Mouse (Mus musculus) kidney, embryonic 16.5 days (tissue): Measurements from ENCODE around the gene Hlx. TPM values are rescaled to one million over a fixed set of nuclear protein-coding genes. Genes with fewer than 3 reads are reported as not detected.

Experiments
- ATAC-seq: fragments of 200-750 bp; cut with Nextera tagmentation; 2 replicates; pipeline ENCODE4 v1.8.0; 2017; ENCODE audit warnings: moderate TSS enrichment; ENCODE audit not compliant: low FRiP score, low TSS enrichment
- H3K27ac ChIP-seq: fragments of 300-500 bp; sonication (generic); 2 replicates; pipeline ENCODE4 v1.5.1; 2014; ENCODE audit warnings: low read length
- H3K27me3 ChIP-seq: fragments of 300-500 bp; sonication (generic); 2 replicates; pipeline ENCODE4 v1.6.1; 2014; ENCODE audit warnings: low read length, control low read depth, mixed read lengths; ENCODE audit not compliant: insufficient read depth
- H3K36me3 ChIP-seq: fragments of 300-500 bp; sonication (generic); 2 replicates; pipeline ENCODE4 v1.6.1; 2014; ENCODE audit warnings: low read length, control low read depth, mixed read lengths; ENCODE audit not compliant: insufficient read depth
- H3K4me1 ChIP-seq: fragments of 300-500 bp; sonication (generic); 2 replicates; pipeline ENCODE4 v1.6.1; 2014; ENCODE audit warnings: low read length, control low read depth, mixed read lengths; ENCODE audit not compliant: insufficient read depth
- H3K4me2 ChIP-seq: fragments of 300-500 bp; sonication (generic); replicated peaks from 2 replicates; pipeline ENCODE4 v1.6.1; 2014; ENCODE audit warnings: low read depth, low read length
- H3K4me3 ChIP-seq: fragments of 300-500 bp; sonication (generic); 2 replicates; pipeline ENCODE4 v1.5.1; 2014; ENCODE audit warnings: mild to moderate bottlenecking, low read length
- H3K9ac ChIP-seq: fragments of 300-500 bp; sonication (generic); replicated peaks from 2 replicates; pipeline ENCODE4 v1.6.1; 2014; ENCODE audit warnings: low read length
- H3K9me3 ChIP-seq: fragments of 300-500 bp; sonication (generic); 2 replicates; pipeline ENCODE4 v1.6.1; 2016; ENCODE audit warnings: low read length, control low read depth
- WGBS: fragments of 180-500 bp; shearing (Covaris S2); extraction: QIAGEN DNeasy Blood & Tissue Kit; methylation state at CpG from one replicate; pipeline ENCODE4 v1.1.7; 2014; 5-methylcytosine and 5-hydroxymethylcytosine counted together
- polyA plus RNA-seq: library from polyadenylated mRNA; unstranded; fragments of >200 nt; fragmentation: Nextera tagmentation; extraction: Ambion mirVana; gene quantifications from 2 replicates; pipeline ENCODE4 v1.2.1, GENCODE M21; 2015

Gene Hlx
- polyA plus RNA-seq, 1 experiment from 2014 or later, result 13.2 TPM

- H3K9ac ChIP-seq, result no peak overlapping the region
- no peaks in the 10 kb centered on the region for H3K36me3 ChIP-seq
- no peak for ATAC-seq
- no peak overlapping the region for H3K27ac ChIP-seq
- 47% methylated on average over 5 of the region's 5 CpGs for WGBS
- no peaks in the 10 kb centered on the region for H3K9me3 ChIP-seq
- no peak overlapping the region for H3K4me2 ChIP-seq
- H3K27me3 ChIP-seq, result no peaks in the 10 kb centered on the region
- no peaks in the 10 kb centered on the region for H3K4me1 ChIP-seq
- H3K4me3 ChIP-seq, result no peak overlapping the region
Observed at GRCm38 (mm10) chr1:184762941-184763340, 30.5 kb upstream of the Hlx start.

- no peaks in the 10 kb centered on the region for H3K4me1 ChIP-seq
- H3K27ac ChIP-seq, result no peak overlapping the region
- H3K4me3 ChIP-seq, result no peak overlapping the region
- H3K4me2 ChIP-seq, result no peak overlapping the region
- H3K9ac ChIP-seq, result no peak overlapping the region
- no peaks in the 10 kb centered on the region for H3K9me3 ChIP-seq
- no peak for ATAC-seq
- H3K36me3 ChIP-seq, result no peaks in the 10 kb centered on the region
- WGBS, result 53% methylated on average over 4 of the region's 4 CpGs
- H3K27me3 ChIP-seq, result no peaks in the 10 kb centered on the region
Observed at GRCm38 (mm10) chr1:184761988-184762387, 29.6 kb upstream of the Hlx start.

GRCm38 (mm10) chr1:184752671-184753070 is 20.3 kb upstream of the Hlx start:
- H3K4me2 ChIP-seq, result no peak overlapping the region
- 87% methylated on average over 5 of the region's 5 CpGs for WGBS
- H3K9me3 ChIP-seq, result no peaks in the 10 kb centered on the region
- no peak overlapping the region for H3K4me3 ChIP-seq
- no peak overlapping the region for H3K27ac ChIP-seq
- no peak for ATAC-seq
- H3K4me1 ChIP-seq, result peaks cover 12% of the 10 kb centered on the region
- no peaks in the 10 kb centered on the region for H3K36me3 ChIP-seq
- H3K27me3 ChIP-seq, result peaks cover 6% of the 10 kb centered on the region
- no peak overlapping the region for H3K9ac ChIP-seq

- peaks cover 8% of the 10 kb centered on the region for H3K4me1 ChIP-seq
- WGBS, result 57% methylated on average over 11 of the region's 11 CpGs
- H3K9me3 ChIP-seq, result no peaks in the 10 kb centered on the region
- H3K36me3 ChIP-seq, result no peaks in the 10 kb centered on the region
- no peak overlapping the region for H3K4me2 ChIP-seq
- H3K27ac ChIP-seq, result no peak overlapping the region
- peaks cover 8% of the 10 kb centered on the region; the same call in 1 of the 2 replicates for H3K27me3 ChIP-seq
- H3K9ac ChIP-seq, result no peak overlapping the region
- H3K4me3 ChIP-seq, result no peak overlapping the region
- no peak for ATAC-seq
Observed at GRCm38 (mm10) chr1:184750114-184750664, 17.8 kb upstream of the Hlx start.

DNA sequence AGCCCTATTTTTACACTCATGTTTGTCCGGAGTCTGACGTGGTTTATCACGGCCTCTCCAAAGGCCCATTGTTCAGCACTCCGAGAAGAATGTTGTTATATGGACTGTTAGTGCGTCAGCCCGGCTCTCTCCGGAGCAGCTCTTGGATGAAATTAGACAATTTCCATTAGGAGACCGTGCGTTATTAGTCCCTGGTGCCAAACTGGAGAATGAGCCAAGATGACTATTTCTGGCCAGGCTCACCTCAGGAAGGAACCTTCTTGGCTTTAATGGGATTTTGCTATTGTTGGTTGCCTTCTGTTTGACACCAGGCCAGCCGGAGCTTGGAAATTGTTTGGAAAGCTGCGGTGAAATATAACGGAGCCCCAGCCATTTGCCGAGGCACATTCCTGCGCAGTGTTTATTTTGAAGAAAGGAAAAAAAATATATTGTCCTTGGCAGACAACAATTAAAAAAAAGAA is 16.3 kb upstream of the Hlx start:
- Histone ChIP-seq H3K4me1 (peaks cover 11% of the 10 kb centered on the region), H3K9ac (no peak overlapping the region), H3K4me2 (no peak overlapping the region), H3K27me3 (peaks cover 8% of the 10 kb centered on the region; the same call in 1 of the 2 replicates), H3K9me3 (no peaks in the 10 kb centered on the region), H3K4me3 (no peak overlapping the region), H3K36me3 (no peaks in the 10 kb centered on the region), H3K27ac (peak overlapping the region; percentile 79)
- WGBS, result 35% methylated on average over 14 of the region's 14 CpGs
- ATAC-seq, result peak; percentile 75

DNA sequence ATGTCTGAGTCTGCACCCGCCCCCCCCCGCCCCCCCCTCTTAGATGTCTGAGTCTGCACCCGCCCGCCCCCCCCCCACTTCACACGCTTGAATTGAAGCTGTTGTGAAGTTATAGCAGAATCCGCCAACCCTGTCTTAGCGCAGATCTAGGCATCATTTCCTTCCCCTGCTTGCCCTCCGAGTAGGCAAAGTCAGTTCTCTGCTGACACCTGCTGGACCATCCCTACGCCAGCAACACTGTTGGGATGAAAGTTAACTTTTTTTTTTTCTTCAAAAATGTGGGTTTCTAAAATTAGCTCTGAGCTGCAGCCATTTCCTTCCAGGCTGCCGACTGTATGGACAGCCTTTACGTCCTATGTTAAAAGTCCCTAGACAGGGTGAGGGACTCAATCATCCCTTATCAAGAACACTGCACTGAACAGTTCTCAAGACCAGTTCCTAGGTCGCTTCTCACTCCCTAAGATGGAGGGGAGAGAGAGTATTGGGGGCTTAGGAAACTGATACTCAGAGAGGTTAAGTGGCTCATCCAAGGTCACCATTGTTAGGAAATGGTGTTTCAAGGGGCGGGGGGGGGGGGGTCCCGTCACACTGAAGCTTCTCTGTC is 5.6 kb upstream of the Hlx start:
- Histone ChIP-seq H3K27ac (no peak overlapping the region), H3K9me3 (no peaks in the 10 kb centered on the region), H3K27me3 (peaks cover 61% of the 10 kb centered on the region), H3K4me1 (peaks cover 8% of the 10 kb centered on the region), H3K36me3 (no peaks in the 10 kb centered on the region), H3K4me2 (no peak overlapping the region; the same call in 1 of the 2 replicates), H3K9ac (no peak overlapping the region), H3K4me3 (no peak overlapping the region)
- 5% methylated on average over 14 of the region's 14 CpGs for WGBS
- peak; percentile 58; the same call in 1 of the 2 replicates for ATAC-seq

- WGBS, result 30% methylated on average over 2 of the region's 2 CpGs
- peaks cover 14% of the 10 kb centered on the region for H3K4me1 ChIP-seq
- no peaks in the 10 kb centered on the region for H3K36me3 ChIP-seq
- H3K4me2 ChIP-seq, result no peak overlapping the region
- no peak overlapping the region for H3K27ac ChIP-seq
- H3K9me3 ChIP-seq, result no peaks in the 10 kb centered on the region
- H3K9ac ChIP-seq, result no peak overlapping the region
- ATAC-seq, result no peak
- no peak overlapping the region for H3K4me3 ChIP-seq
- peaks cover 67% of the 10 kb centered on the region for H3K27me3 ChIP-seq
Observed at GRCm38 (mm10) chr1:184737228-184737627, 4.8 kb upstream of the Hlx start.

DNA sequence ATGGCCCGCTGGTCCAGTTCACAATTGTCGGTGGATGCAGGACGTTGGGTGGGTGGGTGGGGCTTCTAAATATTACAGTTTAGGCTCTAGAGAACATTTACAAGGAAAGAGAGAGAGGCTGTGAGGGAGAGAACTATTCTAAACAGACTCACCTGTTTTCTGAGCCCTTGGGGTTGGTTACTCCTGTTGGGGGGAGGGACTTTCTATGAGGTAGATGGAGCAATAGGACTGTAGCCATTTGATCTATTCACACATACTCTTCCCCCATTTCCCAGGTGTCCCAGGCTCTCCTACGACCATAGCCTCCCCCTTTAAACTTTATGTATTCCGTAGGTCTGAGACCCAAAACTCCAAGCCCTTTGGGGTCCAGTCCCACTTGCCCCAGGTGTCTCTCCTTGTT is 3.8 kb upstream of the Hlx start:
- no peak overlapping the region for H3K27ac ChIP-seq
- ATAC-seq, result no peak
- H3K27me3 ChIP-seq, result peaks cover 71% of the 10 kb centered on the region
- no peaks in the 10 kb centered on the region for H3K36me3 ChIP-seq
- H3K4me2 ChIP-seq, result no peak overlapping the region
- H3K4me1 ChIP-seq, result peaks cover 22% of the 10 kb centered on the region
- H3K9me3 ChIP-seq, result no peaks in the 10 kb centered on the region
- H3K4me3 ChIP-seq, result no peak overlapping the region
- WGBS, result 8% methylated on average over 5 of the region's 5 CpGs
- no peak overlapping the region for H3K9ac ChIP-seq

DNA sequence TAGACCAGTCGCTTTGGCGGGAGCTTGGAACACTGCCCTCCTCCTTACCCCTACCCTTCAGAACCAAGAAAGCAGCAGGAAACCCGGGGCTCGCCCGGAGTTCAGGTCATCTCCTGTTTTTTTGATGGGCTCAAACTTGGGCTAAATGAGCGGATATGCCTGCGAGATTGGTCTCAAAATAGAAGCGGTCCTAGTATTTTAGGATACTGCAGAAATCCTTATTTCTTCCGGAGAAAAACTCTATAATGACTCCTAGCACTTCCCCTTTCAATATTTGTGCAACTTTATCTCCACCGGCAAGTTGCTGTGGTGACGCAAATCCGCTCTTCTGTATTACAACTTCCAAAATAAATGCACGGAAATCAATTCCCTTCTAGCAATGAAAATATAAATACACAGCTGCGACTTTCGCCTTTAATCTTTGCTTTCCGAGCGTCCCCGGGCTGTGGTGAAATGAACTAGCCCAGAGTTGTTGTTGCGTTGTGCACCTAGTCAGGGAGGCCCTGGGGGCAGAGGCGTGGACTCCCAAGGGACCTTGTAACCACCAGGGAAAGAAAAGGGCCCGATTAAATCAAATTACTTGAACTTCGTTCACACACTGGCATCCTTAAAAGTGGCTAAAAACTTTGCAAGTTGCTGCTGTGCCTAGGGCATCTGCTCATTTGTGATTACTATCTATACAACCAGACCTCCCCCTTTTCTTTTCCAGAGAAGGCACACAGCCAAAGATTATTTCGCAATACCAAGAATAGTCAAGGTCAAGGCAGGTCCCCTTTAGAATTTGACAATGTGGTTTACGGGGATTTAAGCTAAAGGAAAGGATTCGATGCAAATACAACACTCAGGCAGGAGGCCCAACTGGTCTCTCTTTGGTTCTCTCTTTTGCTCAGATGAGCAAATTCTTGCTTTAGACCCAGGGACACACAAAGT is 2.8 kb upstream of the Hlx start:
- no peak for ATAC-seq
- H3K36me3 ChIP-seq, result no peaks in the 10 kb centered on the region
- peaks cover 80% of the 10 kb centered on the region for H3K27me3 ChIP-seq
- no peak overlapping the region; the same call in 1 of the 2 replicates for H3K9ac ChIP-seq
- peaks cover 22% of the 10 kb centered on the region for H3K4me1 ChIP-seq
- 5% methylated on average over 25 of the region's 25 CpGs for WGBS
- H3K4me3 ChIP-seq, result no peak overlapping the region
- peak overlapping the region; percentile 65 for H3K27ac ChIP-seq
- no peak overlapping the region for H3K4me2 ChIP-seq
- H3K9me3 ChIP-seq, result no peaks in the 10 kb centered on the region
